Mouse (Mus musculus): ENCODE data around the gene Nup88. TPM values are rescaled to one million over a fixed set of nuclear protein-coding genes. Genes with fewer than 3 reads are reported as not detected.

Gene Nup88
- polyA plus RNA-seq, 1 experiment from 2014 or later = 178 TPM

GRCm38 (mm10) chr11:70975193-70975592 is 5.4 kb upstream of the Nup88 start:
- H3K9ac ChIP-seq (ENCODE audit: low read length) = no peak overlapping the region
- DNase-seq (ENCODE audit: low spot score) (no peak), ATAC-seq (ENCODE audit: insufficient number of reproducible peaks, low FRiP score, low TSS enrichment, low read depth) (no peak)
- no peak overlapping the region for H3K4me2 ChIP-seq (ENCODE audit: low read depth, severe bottlenecking)
- no peak overlapping the region for H3K27ac ChIP-seq (replicated peaks; ENCODE audit: low read depth, low read length)
- no peaks in the 10 kb centered on the region for H3K9me3 ChIP-seq (ENCODE audit: control insufficient read depth, low read length)
- no peak overlapping the region for H3K4me3 ChIP-seq (ENCODE audit: low read depth, low read length)
- no peaks in the 10 kb centered on the region for H3K27me3 ChIP-seq (ENCODE audit: control insufficient read depth, insufficient read depth, low read length)
- peaks cover 30% of the 10 kb centered on the region for H3K36me3 ChIP-seq (ENCODE audit: control insufficient read depth, insufficient read depth, low read length)
- 81% methylated on average over 2 of the region's 2 CpGs for WGBS
- peaks cover 4% of the 10 kb centered on the region; the same call in 1 of the 2 replicates for H3K4me1 ChIP-seq (ENCODE audit: control insufficient read depth, insufficient read depth, low read length)

DNA sequence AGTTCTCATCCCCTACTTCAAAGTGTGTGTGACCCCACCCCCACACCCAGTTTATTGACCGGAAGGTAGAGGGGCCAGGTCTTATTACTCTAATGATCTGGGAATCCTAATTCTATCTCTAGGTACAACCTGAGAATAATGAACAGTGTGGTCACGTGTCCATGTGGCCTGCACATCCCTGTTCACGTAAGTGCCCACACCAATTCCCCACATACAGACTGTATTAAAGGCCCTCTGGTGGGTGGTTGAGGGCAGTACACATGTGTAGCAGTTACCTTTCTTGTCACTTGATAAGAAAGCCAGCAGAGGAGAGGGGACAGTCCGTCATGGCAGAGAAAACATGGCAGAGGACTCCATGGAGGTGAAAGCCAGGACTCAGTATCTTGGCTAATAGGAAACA is 4.2 kb upstream of the Nup88 start:
- no peak for ATAC-seq (ENCODE audit: insufficient number of reproducible peaks, low FRiP score, low TSS enrichment, low read depth)
- 74% methylated on average over 4 of the region's 4 CpGs for WGBS

DNA sequence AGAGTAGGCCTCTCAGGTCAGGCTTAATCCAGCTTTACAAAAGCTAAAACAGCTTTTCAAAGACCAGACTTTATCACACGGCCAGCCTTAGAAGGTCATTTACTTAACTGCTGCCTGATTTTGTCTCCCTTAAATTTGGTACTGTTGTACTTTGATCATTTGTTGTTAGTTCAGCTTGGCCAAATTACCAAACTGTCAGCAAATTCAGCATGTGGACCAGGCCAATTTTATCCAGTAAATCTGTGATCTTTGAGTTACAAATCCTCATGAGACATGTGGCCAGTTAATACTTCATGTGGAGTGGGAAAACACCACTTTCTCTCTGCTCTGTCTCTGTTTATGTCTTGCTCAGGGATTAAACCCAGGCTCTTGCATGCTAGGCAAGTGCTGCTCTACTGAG is 2.8 kb upstream of the Nup88 start:
- H3K9ac ChIP-seq (ENCODE audit: low read length) = no peak overlapping the region
- peaks cover 6% of the 10 kb centered on the region; the same call in 1 of the 2 replicates for H3K4me1 ChIP-seq (ENCODE audit: control insufficient read depth, insufficient read depth, low read length)
- no peak overlapping the region for H3K4me3 ChIP-seq (ENCODE audit: low read depth, low read length)
- no peak overlapping the region for H3K4me2 ChIP-seq (ENCODE audit: low read depth, severe bottlenecking)
- H3K27me3 ChIP-seq (ENCODE audit: control insufficient read depth, insufficient read depth, low read length) = no peaks in the 10 kb centered on the region
- no peak for ATAC-seq (ENCODE audit: insufficient number of reproducible peaks, low FRiP score, low TSS enrichment, low read depth)
- WGBS = 68% methylated on average over 1 of the region's 1 CpGs
- peaks cover 16% of the 10 kb centered on the region for H3K36me3 ChIP-seq (ENCODE audit: control insufficient read depth, insufficient read depth, low read length)
- no peaks in the 10 kb centered on the region for H3K9me3 ChIP-seq (ENCODE audit: control insufficient read depth, low read length)
- no peak overlapping the region for H3K27ac ChIP-seq (replicated peaks; ENCODE audit: low read depth, low read length)
- DNase-seq (ENCODE audit: low spot score) = no peak

More for the DNA sequence above, 4.2 kb upstream of the Nup88 start:
- H3K27me3 ChIP-seq (ENCODE audit: control insufficient read depth, insufficient read depth, low read length) = no peaks in the 10 kb centered on the region
- peak; percentile 28 for DNase-seq (ENCODE audit: low spot score)
- H3K4me1 ChIP-seq (ENCODE audit: control insufficient read depth, insufficient read depth, low read length) = peaks cover 6% of the 10 kb centered on the region; the same call in 1 of the 2 replicates
- no peak overlapping the region for H3K27ac ChIP-seq (replicated peaks; ENCODE audit: low read depth, low read length)
- H3K4me3 ChIP-seq (ENCODE audit: low read depth, low read length) = no peak overlapping the region
- H3K36me3 ChIP-seq (ENCODE audit: control insufficient read depth, insufficient read depth, low read length) = peaks cover 24% of the 10 kb centered on the region
- H3K9ac ChIP-seq (ENCODE audit: low read length) = no peak overlapping the region
- no peak overlapping the region for H3K4me2 ChIP-seq (ENCODE audit: low read depth, severe bottlenecking)
- H3K9me3 ChIP-seq (ENCODE audit: control insufficient read depth, low read length) = no peaks in the 10 kb centered on the region

- no peaks in the 10 kb centered on the region for H3K9me3 ChIP-seq (ENCODE audit: control insufficient read depth, low read length)
- no peak for DNase-seq (ENCODE audit: low spot score)
- peaks cover 6% of the 10 kb centered on the region; the same call in 1 of the 2 replicates for H3K4me1 ChIP-seq (ENCODE audit: control insufficient read depth, insufficient read depth, low read length)
- H3K27me3 ChIP-seq (ENCODE audit: control insufficient read depth, insufficient read depth, low read length) = no peaks in the 10 kb centered on the region
- 21% methylated on average over 24 of the region's 24 CpGs for WGBS
- peak overlapping the region; percentile 48 for H3K4me2 ChIP-seq (ENCODE audit: low read depth, severe bottlenecking)
- H3K4me3 ChIP-seq (ENCODE audit: low read depth, low read length) = peak overlapping the region; percentile 93
- H3K9ac ChIP-seq (ENCODE audit: low read length) = peak overlapping the region; percentile 49
- ATAC-seq (ENCODE audit: insufficient number of reproducible peaks, low FRiP score, low TSS enrichment, low read depth) = peak; percentile 14; the same call in 1 of the 2 replicates
- H3K36me3 ChIP-seq (ENCODE audit: control insufficient read depth, insufficient read depth, low read length) = peaks cover 3% of the 10 kb centered on the region
- H3K27ac ChIP-seq (replicated peaks; ENCODE audit: low read depth, low read length) = peak overlapping the region; percentile 50; the same call in 1 of the 2 replicates
These were observed 1.1 kb upstream of the Nup88 start for GRCm38 (mm10) chr11:70970560-70971540.

DNA sequence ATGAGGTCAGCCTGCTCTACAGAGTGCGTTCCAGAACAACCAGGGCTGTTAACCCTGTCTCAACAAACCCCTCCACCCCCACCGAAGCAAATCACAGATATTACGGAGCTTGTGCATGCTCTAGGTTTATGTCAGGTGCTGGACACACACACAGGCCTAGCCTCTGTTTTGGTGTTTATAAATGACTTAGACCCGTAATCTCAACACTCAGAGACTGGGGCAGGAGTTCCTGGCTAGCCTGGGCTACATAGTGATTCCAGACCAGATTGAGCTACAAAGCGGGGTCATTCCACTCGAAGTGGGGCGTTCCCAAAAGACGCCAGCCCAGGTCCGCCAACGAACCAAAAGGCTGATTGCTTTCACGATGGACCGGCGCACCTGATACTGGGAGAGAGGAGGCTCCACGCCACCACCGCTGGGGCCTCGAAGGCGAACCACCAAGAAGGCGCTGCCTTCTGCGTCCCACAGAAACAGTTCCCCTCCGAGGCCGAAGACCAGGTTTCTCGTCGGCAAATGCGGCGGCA is 440 bp downstream of the Nup88 start:
- H3K9me3 ChIP-seq (ENCODE audit: control insufficient read depth, low read length) = no peaks in the 10 kb centered on the region
- peaks cover 5% of the 10 kb centered on the region for H3K36me3 ChIP-seq (ENCODE audit: control insufficient read depth, insufficient read depth, low read length)
- ATAC-seq (ENCODE audit: insufficient number of reproducible peaks, low FRiP score, low TSS enrichment, low read depth) (no peak), DNase-seq (ENCODE audit: low spot score) (no peak)
- H3K9ac ChIP-seq (ENCODE audit: low read length) = peak overlapping the region; percentile 93
- H3K4me3 ChIP-seq (ENCODE audit: low read depth, low read length) = peak overlapping the region; percentile 93
- peak overlapping the region; percentile 79 for H3K4me2 ChIP-seq (ENCODE audit: low read depth, severe bottlenecking)
- H3K4me1 ChIP-seq (ENCODE audit: control insufficient read depth, insufficient read depth, low read length) = peaks cover 6% of the 10 kb centered on the region; the same call in 1 of the 2 replicates
- no peaks in the 10 kb centered on the region for H3K27me3 ChIP-seq (ENCODE audit: control insufficient read depth, insufficient read depth, low read length)
- peak overlapping the region; percentile 56; the same call in 1 of the 2 replicates for H3K27ac ChIP-seq (replicated peaks; ENCODE audit: low read depth, low read length)
- WGBS = under 1% methylated on average over 25 of the region's 25 CpGs

- Histone ChIP-seq H3K4me3 (ENCODE audit: low read depth, low read length) (no peak overlapping the region), H3K9ac (ENCODE audit: low read length) (no peak overlapping the region), H3K27ac (replicated peaks; ENCODE audit: low read depth, low read length) (no peak overlapping the region), H3K4me1 (ENCODE audit: control insufficient read depth, insufficient read depth, low read length) (0 out of 2 replicates have a peak, but pooled peaks cover 2% of the 10 kb centered on the region), H3K4me2 (ENCODE audit: low read depth, severe bottlenecking) (no peak overlapping the region), H3K36me3 (ENCODE audit: control insufficient read depth, insufficient read depth, low read length) (peaks cover 17% of the 10 kb centered on the region; the same call in 1 of the 2 replicates), H3K27me3 (ENCODE audit: control insufficient read depth, insufficient read depth, low read length) (no peaks in the 10 kb centered on the region), H3K9me3 (ENCODE audit: control insufficient read depth, low read length) (no peaks in the 10 kb centered on the region)
- ATAC-seq (ENCODE audit: insufficient number of reproducible peaks, low FRiP score, low TSS enrichment, low read depth) = no peak
- DNase-seq (ENCODE audit: low spot score) = no peak
- WGBS = 83% methylated on average over 4 of the region's 4 CpGs
These were observed 5.4 kb downstream of the Nup88 start for GRCm38 (mm10) chr11:70964222-70964907.

DNA sequence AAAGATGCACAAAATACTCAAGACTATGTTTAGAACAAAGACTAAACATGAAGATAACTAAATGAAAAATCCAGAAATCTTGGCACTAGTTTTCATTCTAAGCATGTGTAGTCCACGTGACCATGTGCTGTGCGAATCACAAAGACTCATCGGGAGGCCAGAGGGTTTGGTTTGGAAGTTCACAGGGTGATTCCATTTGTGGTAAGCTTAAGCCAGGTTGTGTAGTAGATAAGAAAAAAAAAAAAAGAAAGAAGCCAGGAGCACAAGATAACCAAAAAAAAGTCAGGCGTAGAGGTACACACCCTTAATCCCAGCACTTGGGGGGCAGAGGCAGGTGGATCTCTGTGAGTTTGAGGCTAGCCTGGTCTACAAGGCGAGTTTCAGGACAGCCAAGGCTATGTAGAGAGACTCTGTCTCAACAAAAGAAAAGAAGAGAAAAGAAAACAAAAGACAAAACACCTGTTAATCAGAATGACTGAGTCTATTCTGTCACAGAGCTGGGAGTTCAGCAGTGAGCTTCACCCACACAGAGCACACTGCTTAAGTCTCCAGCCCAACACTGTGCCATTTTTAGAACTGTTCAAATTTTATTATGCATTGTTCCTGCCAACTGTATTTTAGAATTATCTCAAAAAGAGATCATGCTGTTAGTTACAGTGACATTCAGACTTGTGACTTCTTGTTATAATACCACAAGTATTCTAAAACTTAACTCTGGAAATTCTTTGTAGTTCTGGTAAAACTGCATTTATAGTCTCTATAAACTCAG is 8.8 kb downstream of the Nup88 start:
- 97% methylated on average over 5 of the region's 5 CpGs for WGBS
- Histone ChIP-seq H3K27ac (replicated peaks; ENCODE audit: low read depth, low read length) (no peak overlapping the region), H3K9ac (ENCODE audit: low read length) (no peak overlapping the region), H3K27me3 (ENCODE audit: control insufficient read depth, insufficient read depth, low read length) (no peaks in the 10 kb centered on the region), H3K4me2 (ENCODE audit: low read depth, severe bottlenecking) (no peak overlapping the region), H3K9me3 (ENCODE audit: control insufficient read depth, low read length) (no peaks in the 10 kb centered on the region), H3K4me1 (ENCODE audit: control insufficient read depth, insufficient read depth, low read length) (no peaks in the 10 kb centered on the region), H3K4me3 (ENCODE audit: low read depth, low read length) (no peak overlapping the region), H3K36me3 (ENCODE audit: control insufficient read depth, insufficient read depth, low read length) (peaks cover 25% of the 10 kb centered on the region)
- ATAC-seq (ENCODE audit: insufficient number of reproducible peaks, low FRiP score, low TSS enrichment, low read depth) = no peak
- no peak for DNase-seq (ENCODE audit: low spot score)

Measured in limb, embryonic 11.5 days (tissue).